Mouse (Mus musculus) liver, embryonic 15.5 days (tissue): ENCODE results near the gene Flot1. TPM values are rescaled to one million over a fixed set of nuclear protein-coding genes. Genes with fewer than 3 reads are reported as not detected.

ENCODE experiments used
- ATAC-seq: fragments of 200-750 bp; cut with Nextera tagmentation; 2 replicates; pipeline ENCODE4 v1.8.0; 2017; ENCODE audit warnings: moderate number of reproducible peaks, mild to moderate bottlenecking, moderate library complexity; ENCODE audit not compliant: insufficient read depth
- H3K27ac ChIP-seq: fragments of 300-500 bp; sonication (generic); replicated peaks from 2 replicates; pipeline ENCODE4 v1.5.1; 2015; ENCODE audit warnings: mild to moderate bottlenecking, inconsistent platforms
- H3K27me3 ChIP-seq: fragments of 300-500 bp; sonication (generic); 2 replicates; pipeline ENCODE4 v1.6.1; 2015; ENCODE audit warnings: mild to moderate bottlenecking, inconsistent platforms
- H3K36me3 ChIP-seq: fragments of 300-500 bp; sonication (generic); replicated peaks from 2 replicates; pipeline ENCODE4 v1.6.1; 2015; ENCODE audit warnings: moderate library complexity, mild to moderate bottlenecking, inconsistent platforms
- H3K4me1 ChIP-seq: fragments of 300-500 bp; sonication (generic); replicated peaks from 2 replicates; pipeline ENCODE4 v1.6.1; 2015; ENCODE audit warnings: inconsistent platforms
- H3K4me2 ChIP-seq: fragments of 300-500 bp; sonication (generic); 2 replicates; pipeline ENCODE4 v1.6.1; 2015; ENCODE audit warnings: moderate library complexity, mild to moderate bottlenecking, inconsistent platforms
- H3K4me3 ChIP-seq: fragments of 300-500 bp; sonication (generic); replicated peaks from 2 replicates; pipeline ENCODE4 v1.5.1; 2015; ENCODE audit warnings: mild to moderate bottlenecking, inconsistent platforms
- H3K9ac ChIP-seq: fragments of 300-500 bp; sonication (generic); 2 replicates; pipeline ENCODE4 v1.6.1; 2015; ENCODE audit warnings: moderate library complexity, mild to moderate bottlenecking, inconsistent platforms
- H3K9me3 ChIP-seq: fragments of 300-500 bp; sonication (generic); replicated peaks from 2 replicates; pipeline ENCODE4 v1.6.1; 2016; ENCODE audit warnings: inconsistent platforms
- WGBS: fragments of 180-500 bp; shearing (Covaris S2); methylation state at CpG from one replicate; pipeline ENCODE4 v1.1.7; 2015; ENCODE audit warnings: mixed read lengths; ENCODE audit not compliant: insufficient replicate concordance; 5-methylcytosine and 5-hydroxymethylcytosine counted together
- polyA plus RNA-seq: library from polyadenylated mRNA; unstranded; fragments of >200 nt; fragmentation: Nextera tagmentation; extraction: Ambion mirVana; gene quantifications from 2 replicates; pipeline ENCODE4 v1.2.1, GENCODE M21; 2015

Flot1 gene
- 33.7 and 42.4 TPM in 2 replicates for polyA plus RNA-seq

GRCm38 (mm10) chr17:35822964-35823937 is at the start of gene Flot1:
Gene Flot1, plus strand, starts transcription at chr17:35823230.
- Histone ChIP-seq H3K27ac (peak within 1 kb of the TSS; percentile 95), H3K36me3 (peaks cover 35% of the 10 kb centered on the region), H3K27me3 (no peaks in the 10 kb centered on the region), H3K9ac (peak within 1 kb of the TSS; percentile 82), H3K4me2 (peak within 1 kb of the TSS; percentile 98), H3K9me3 (no peaks in the 10 kb centered on the region), H3K4me3 (peak within 1 kb of the TSS; percentile 86), H3K4me1 (peaks cover 72% of the 10 kb centered on the region)
- ATAC-seq, result peak; percentile 75
- under 1% methylated on average over 46 of the region's 47 CpGs for WGBS

GRCm38 (mm10) chr17:35776811-35777609 is 46.0 kb upstream of the Flot1 start:
- H3K36me3 ChIP-seq, result no peaks in the 10 kb centered on the region
- peaks cover 24% of the 10 kb centered on the region for H3K4me1 ChIP-seq
- 0 out of 2 replicates have a peak, but pooled peaks have one; percentile 22 for ATAC-seq
- no peaks in the 10 kb centered on the region; the same call in 1 of the 2 replicates for H3K27me3 ChIP-seq
- no peak overlapping the region for H3K9ac ChIP-seq
- no peaks in the 10 kb centered on the region for H3K9me3 ChIP-seq
- no peak overlapping the region for H3K4me3 ChIP-seq
- WGBS, result 29% methylated on average over 13 of the region's 13 CpGs
- H3K27ac ChIP-seq, result no peak overlapping the region; the same call in 1 of the 2 replicates
- H3K4me2 ChIP-seq, result no peak overlapping the region

- H3K27me3 ChIP-seq, result no peaks in the 10 kb centered on the region; the same call in 1 of the 2 replicates
- no peaks in the 10 kb centered on the region for H3K36me3 ChIP-seq
- ATAC-seq, result no peak
- no peaks in the 10 kb centered on the region for H3K9me3 ChIP-seq
- H3K27ac ChIP-seq, result no peak overlapping the region
- no peak overlapping the region for H3K4me2 ChIP-seq
- no peak overlapping the region for H3K4me3 ChIP-seq
- peaks cover 35% of the 10 kb centered on the region for H3K4me1 ChIP-seq
- 45% methylated on average over 6 of the region's 6 CpGs for WGBS
- no peak overlapping the region for H3K9ac ChIP-seq
Observed at GRCm38 (mm10) chr17:35778965-35779364, 44.1 kb upstream of the Flot1 start.

- H3K27me3 ChIP-seq, result no peaks in the 10 kb centered on the region; the same call in 1 of the 2 replicates
- H3K9ac ChIP-seq, result no peak overlapping the region
- no peak overlapping the region for H3K4me2 ChIP-seq
- ATAC-seq, result no peak
- H3K9me3 ChIP-seq, result no peaks in the 10 kb centered on the region
- H3K4me1 ChIP-seq, result peaks cover 42% of the 10 kb centered on the region
- no peaks in the 10 kb centered on the region for H3K36me3 ChIP-seq
- H3K27ac ChIP-seq, result no peak overlapping the region
- no peak overlapping the region for H3K4me3 ChIP-seq
- WGBS, result 38% methylated on average over 10 of the region's 10 CpGs
Observed at GRCm38 (mm10) chr17:35779466-35780205, 43.4 kb upstream of the Flot1 start.

GRCm38 (mm10) chr17:35780362-35780761 is 42.7 kb upstream of the Flot1 start:
- H3K4me1 ChIP-seq, result peaks cover 47% of the 10 kb centered on the region
- no peak overlapping the region for H3K9ac ChIP-seq
- H3K27me3 ChIP-seq, result no peaks in the 10 kb centered on the region; the same call in 1 of the 2 replicates
- H3K27ac ChIP-seq, result no peak overlapping the region
- no peak for ATAC-seq
- no peak overlapping the region for H3K4me2 ChIP-seq
- no peak overlapping the region for H3K4me3 ChIP-seq
- 28% methylated on average over 7 of the region's 7 CpGs for WGBS
- H3K9me3 ChIP-seq, result no peaks in the 10 kb centered on the region
- H3K36me3 ChIP-seq, result no peaks in the 10 kb centered on the region

- Histone ChIP-seq H3K27me3 (no peaks in the 10 kb centered on the region; the same call in 1 of the 2 replicates), H3K36me3 (no peaks in the 10 kb centered on the region), H3K9ac (no peak overlapping the region), H3K4me1 (peaks cover 47% of the 10 kb centered on the region), H3K4me2 (no peak overlapping the region), H3K9me3 (no peaks in the 10 kb centered on the region), H3K27ac (no peak overlapping the region), H3K4me3 (no peak overlapping the region)
- ATAC-seq, result no peak
- 64% methylated on average over 2 of the region's 2 CpGs for WGBS
Observed at GRCm38 (mm10) chr17:35782398-35782797, 40.6 kb upstream of the Flot1 start.

- no peaks in the 10 kb centered on the region for H3K36me3 ChIP-seq
- H3K9me3 ChIP-seq, result no peaks in the 10 kb centered on the region
- no peak overlapping the region for H3K4me3 ChIP-seq
- WGBS, result 77% methylated on average over 5 of the region's 5 CpGs
- peaks cover 43% of the 10 kb centered on the region for H3K4me1 ChIP-seq
- H3K4me2 ChIP-seq, result no peak overlapping the region
- no peak for ATAC-seq
- no peak overlapping the region for H3K27ac ChIP-seq
- H3K27me3 ChIP-seq, result no peaks in the 10 kb centered on the region; the same call in 1 of the 2 replicates
- no peak overlapping the region for H3K9ac ChIP-seq
Observed at GRCm38 (mm10) chr17:35782924-35783323, 40.1 kb upstream of the Flot1 start.

- Histone ChIP-seq H3K9me3 (no peaks in the 10 kb centered on the region), H3K27me3 (no peaks in the 10 kb centered on the region; the same call in 1 of the 2 replicates), H3K4me3 (no peak overlapping the region), H3K9ac (no peak overlapping the region), H3K4me2 (no peak overlapping the region), H3K4me1 (peaks cover 43% of the 10 kb centered on the region), H3K36me3 (no peaks in the 10 kb centered on the region), H3K27ac (no peak overlapping the region; the same call in 1 of the 2 replicates)
- WGBS, result 42% methylated on average over 6 of the region's 6 CpGs
- ATAC-seq, result peak; percentile 69
Observed at GRCm38 (mm10) chr17:35783944-35784343, 39.1 kb upstream of the Flot1 start.

GRCm38 (mm10) chr17:35785140-35785539 is 37.9 kb upstream of the Flot1 start:
- no peak overlapping the region for H3K9ac ChIP-seq
- no peak overlapping the region for H3K4me2 ChIP-seq
- no peak overlapping the region for H3K27ac ChIP-seq
- H3K9me3 ChIP-seq, result no peaks in the 10 kb centered on the region
- no peak for ATAC-seq
- 46% methylated on average over 4 of the region's 4 CpGs for whole genome bisulfite sequencing
- no peaks in the 10 kb centered on the region for H3K36me3 ChIP-seq
- H3K27me3 ChIP-seq, result no peaks in the 10 kb centered on the region; the same call in 1 of the 2 replicates
- H3K4me3 ChIP-seq, result no peak overlapping the region
- H3K4me1 ChIP-seq, result peaks cover 38% of the 10 kb centered on the region

- Histone ChIP-seq H3K4me1 (peaks cover 34% of the 10 kb centered on the region), H3K9me3 (no peaks in the 10 kb centered on the region), H3K27ac (no peak overlapping the region), H3K36me3 (no peaks in the 10 kb centered on the region), H3K4me3 (no peak overlapping the region), H3K4me2 (no peak overlapping the region), H3K27me3 (no peaks in the 10 kb centered on the region), H3K9ac (no peak overlapping the region)
- no peak for ATAC-seq
Observed at GRCm38 (mm10) chr17:35787493-35787892, 35.5 kb upstream of the Flot1 start.
